Mouse (Mus musculus): Measurements from ENCODE around the gene Pik3r5.

The Pik3r5 gene

DNA sequence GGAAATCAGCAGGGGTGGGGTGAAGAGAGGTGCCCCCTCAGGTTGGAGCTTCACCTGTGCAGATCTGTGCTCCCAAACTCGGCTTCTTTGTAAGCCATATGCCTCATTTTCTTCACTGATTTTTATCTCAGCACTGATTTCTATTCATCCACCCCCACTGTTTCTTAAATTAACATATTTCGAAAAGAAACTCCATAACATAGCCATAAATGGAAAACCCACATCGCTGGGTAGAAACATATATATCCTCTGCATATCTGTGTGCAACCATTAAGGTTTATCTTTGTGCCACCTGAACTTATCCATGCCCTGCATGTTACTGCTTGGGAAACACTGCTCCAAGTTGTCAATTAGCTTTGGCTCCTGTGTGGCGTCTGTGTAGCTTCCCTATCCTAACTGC lies 94.5 kb downstream of the Pik3r5 start:
- DNase-seq (ENCODE audit: low spot score): no peak

DNA sequence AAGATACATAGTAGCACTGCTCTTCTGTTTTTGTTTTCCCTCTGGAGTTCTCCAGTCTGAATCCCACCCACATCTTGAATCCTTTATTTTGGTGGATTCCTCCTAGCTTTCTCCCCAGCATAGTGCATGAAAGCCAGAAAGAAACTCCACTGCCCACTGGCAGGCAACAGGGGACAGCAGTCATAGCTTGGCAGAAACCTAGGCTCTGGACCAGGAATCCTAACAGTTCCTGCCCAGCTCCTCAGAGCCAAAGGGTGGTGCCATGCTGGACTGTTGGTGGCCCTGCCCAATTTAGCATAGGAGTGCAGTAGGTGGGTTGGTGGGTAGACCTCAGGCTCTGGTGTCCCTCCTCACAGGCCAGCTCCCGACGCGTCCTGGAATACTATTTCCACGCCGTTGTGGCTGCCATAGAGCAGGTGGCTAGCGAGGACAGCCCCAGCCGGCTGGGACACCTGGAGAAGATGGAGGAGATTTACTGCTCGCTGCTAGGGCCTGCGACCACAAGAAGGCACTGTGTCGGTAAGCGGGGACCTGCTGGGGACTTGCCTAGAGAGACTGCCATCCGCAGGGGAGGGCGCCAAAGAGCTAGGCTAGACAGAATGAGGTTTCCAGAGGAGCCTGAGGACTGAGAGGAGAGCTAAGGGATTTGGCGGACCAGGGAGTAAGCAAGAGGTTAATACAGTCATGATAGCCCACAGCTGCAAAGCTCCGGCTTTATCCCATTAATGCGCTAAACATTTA lies 99.3 kb downstream of the Pik3r5 start:
- DNase-seq (ENCODE audit: low spot score): peak; percentile 13

DNA sequence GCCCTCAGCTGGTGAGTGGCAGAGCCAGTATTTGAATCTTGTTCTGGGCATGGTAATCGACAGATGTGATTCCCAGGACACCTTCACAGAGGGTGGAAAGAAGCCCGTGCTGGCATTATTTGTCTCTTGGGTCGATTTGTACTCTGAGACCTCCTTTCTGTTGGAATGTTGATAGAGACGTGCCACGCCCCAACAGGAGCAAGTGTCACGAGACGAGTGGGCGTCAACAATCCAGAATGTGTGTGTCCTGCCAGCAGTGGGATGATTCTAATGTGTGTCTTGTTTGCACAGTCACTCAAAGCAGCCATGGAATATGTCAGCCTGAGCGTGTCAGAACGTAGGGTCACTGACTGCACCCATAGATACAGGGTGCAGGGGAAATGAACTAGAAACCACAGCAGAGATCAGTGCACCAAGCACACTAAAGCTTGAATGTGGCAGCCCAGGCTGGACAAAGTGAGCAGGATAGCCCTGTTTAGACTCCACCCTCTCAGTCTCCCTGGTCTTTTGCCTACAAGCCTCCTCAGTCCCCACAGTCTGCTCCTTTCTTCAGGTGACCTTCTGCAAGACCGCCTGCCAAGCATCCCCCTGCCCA lies 100.1 kb downstream of the Pik3r5 start:
- DNase-seq (ENCODE audit: low spot score): no peak

- no peak for DNase-seq (ENCODE audit: low spot score)
Observed at GRCm38 (mm10) chr11:68532773-68533172, 100.9 kb downstream of the Pik3r5 start.

- DNase-seq (ENCODE audit: low spot score): no peak
Observed at GRCm38 (mm10) chr11:68533971-68534475, 102.1 kb downstream of the Pik3r5 start.

DNA sequence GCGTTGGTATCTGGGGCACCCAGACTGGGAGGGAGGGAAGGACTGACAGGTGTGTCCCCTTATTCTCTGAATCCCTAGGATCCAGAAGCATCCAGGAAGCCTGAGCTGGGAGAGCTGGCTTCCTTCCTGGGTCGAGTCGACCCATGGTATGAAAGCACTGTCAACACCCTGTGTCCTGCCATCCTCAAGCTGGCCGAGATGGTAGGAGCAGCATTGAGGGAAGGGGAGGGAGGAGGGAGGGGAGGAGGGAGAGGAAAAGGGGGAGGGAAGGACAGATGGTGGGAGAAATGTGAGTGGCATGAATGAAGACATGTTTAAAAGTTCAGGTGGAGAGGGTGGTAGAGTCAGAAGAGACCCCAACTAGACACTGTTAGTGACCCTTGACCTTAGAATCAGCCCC lies 104.1 kb downstream of the Pik3r5 start:
- no peak for DNase-seq (ENCODE audit: low spot score)

DNA sequence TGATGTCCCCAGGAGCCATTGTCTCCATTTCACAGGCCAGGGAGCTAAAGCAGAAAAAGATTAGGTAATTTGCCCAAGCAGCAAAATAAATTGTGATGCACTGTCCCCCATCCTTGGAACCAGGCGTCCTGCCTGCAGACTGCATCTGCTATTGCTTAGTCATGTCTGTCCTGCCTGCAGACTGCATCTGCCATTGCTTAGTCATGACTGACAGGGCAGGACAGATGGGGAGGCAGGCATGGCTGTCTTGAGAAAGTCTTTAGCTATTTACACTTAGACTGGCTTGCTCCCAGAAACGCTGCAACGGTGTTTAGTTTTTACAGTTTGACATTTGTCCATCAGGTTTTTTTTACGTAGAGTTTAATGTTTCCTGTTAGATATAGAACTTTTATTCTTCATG lies 104.5 kb downstream of the Pik3r5 start:
- DNase-seq (ENCODE audit: low spot score): no peak

DNA sequence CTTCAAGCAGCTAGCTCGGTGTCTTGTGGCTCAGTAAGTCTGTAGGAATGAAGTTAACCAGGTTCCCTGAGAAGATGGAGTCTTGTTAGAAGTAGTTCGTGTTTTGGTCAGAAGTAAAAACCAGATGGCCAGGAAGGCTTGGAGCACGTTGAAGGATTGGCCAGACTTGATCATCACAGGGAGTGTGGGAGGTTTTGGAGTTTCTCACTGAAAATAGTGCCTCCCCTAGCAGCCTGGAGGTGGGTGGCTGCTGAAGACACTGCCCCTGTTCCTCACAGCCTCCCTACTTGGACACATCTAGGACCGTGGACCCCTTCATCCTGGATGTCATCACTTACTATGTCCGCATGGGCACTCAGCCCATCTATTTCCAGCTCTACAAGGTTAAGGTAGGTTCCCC lies 107.7 kb downstream of the Pik3r5 start:
- no peak for DNase-seq (ENCODE audit: low spot score)

- DNase-seq (ENCODE audit: low spot score): no peak
Observed at GRCm38 (mm10) chr11:68544554-68544953, 112.6 kb downstream of the Pik3r5 start.

- DNase-seq (ENCODE audit: low spot score): no peak
Observed at GRCm38 (mm10) chr11:68545172-68545571, 113.3 kb downstream of the Pik3r5 start.

- DNase-seq (ENCODE audit: low spot score): no peak
Observed at GRCm38 (mm10) chr11:68545682-68546222, 113.8 kb downstream of the Pik3r5 start.

Data from T-cell, adult 2 months (primary cell).